Mouse (Mus musculus) stomach, postnatal 0 days (tissue): ENCODE measurements around the gene Sult2b1.

ENCODE experiments used
- CTCF ChIP-seq: IDR thresholded peaks from 2 replicates; pipeline ENCODE4 v1.5.1; 2016; ENCODE audit warnings: antibody characterized with exemption, low read depth, mild to moderate bottlenecking, moderate library complexity
- EP300 ChIP-seq: optimal IDR thresholded peaks from 2 replicates; pipeline ENCODE3; 2016; ENCODE audit warnings: antibody characterized with exemption

- TF ChIP-seq EP300 (no peak), CTCF (peak; percentile 74)
These were observed 53.6 kb downstream of the Sult2b1 start for GRCm38 (mm10) chr7:45730727-45731431.
